Comparison of ENCODE assay signal across 11 mouse cellular contexts in genomic region chr11:117643240-117643639, GRCm38 (mm10). TPM values are rescaled to one million over a fixed set of nuclear protein-coding genes. Genes with fewer than 3 reads are reported as not detected.
A peak's percentile ranks its signal among the peaks of the same experiment; 100 is the strongest.
DNase-seq lines count a peak whose midpoint lies in the region; TF ChIP-seq lines count a peak whose summit lies in the region.
"Had no signal": no experiment of that assay in that cellular context is flagged by ENCODE, and none has a peak within 500 bp of the region (broad histone marks: within the 10 kb centered on the region; RNA-seq: fewer than 3 reads in every experiment).

No protein-coding gene starts in this region.

- H3K27me3 ChIP-seq in kidney, adult 2 months (replicated peaks; ENCODE audit: control insufficient read depth, insufficient read depth, low read length), result no peaks in the 10 kb centered on the region
- H3K27me3 ChIP-seq: CH12.LX; stomach, embryonic 15.5 days had no signal

- no peak for TF ChIP-seq CTCF in kidney, adult 2 months (conservative IDR thresholded peaks at IDR 0.05; ENCODE audit: insufficient read depth, insufficient read length, low read depth, low read length)

- no peak overlapping the region for H3K4me3 ChIP-seq in kidney, adult 2 months (ENCODE audit: insufficient read depth, low read depth, low read length)
- H3K4me3 ChIP-seq: stomach, embryonic 15.5 days had no signal

- H3K36me3 ChIP-seq in kidney, adult 2 months (ENCODE audit: control insufficient read depth, insufficient read depth, low read length), result no peaks in the 10 kb centered on the region
- H3K36me3 ChIP-seq: stomach, embryonic 15.5 days had no signal

- no peak for TF ChIP-seq POLR2A in kidney, adult 2 months (IDR thresholded peaks at IDR 0.05; ENCODE audit: low read depth, low read length)

- no peaks in the 10 kb centered on the region for H3K4me1 ChIP-seq in kidney, adult 2 months (ENCODE audit: control insufficient read depth, insufficient read depth, low read length)
- H3K4me1 ChIP-seq: stomach, embryonic 15.5 days had no signal

- DNase-seq in gastrocnemius, postnatal 25 days, result peak; percentile 16
- DNase-seq in gastrocnemius, postnatal 4 days (ENCODE audit: low spot score in 2 of 2), result no peak
- peak; percentile 24 for DNase-seq in kidney, postnatal 14 days
- DNase-seq in kidney, adult 2 months, result no peak
- peak; percentile 37 for DNase-seq in cerebellum, adult 8-10 months
- peak; percentile 42 for DNase-seq in fat pad, adult 2 months (ENCODE audit: extremely low read depth, low read depth, low spot score)
- DNase-seq in c-Kit-positive CD71-positive TER-119-positive erythroid progenitor cells, embryonic 14.5 days (ENCODE audit: low spot score), result no peak
- DNase-seq in right cerebral cortex, postnatal 4 days, result no peak
- DNase-seq: right cerebral cortex, postnatal 14 days had no signal

- WGBS in kidney, adult 2 months, result 61% methylated on average over 10 of the region's 10 CpGs

- no peak overlapping the region for H3K27ac ChIP-seq in kidney, adult 2 months (ENCODE audit: insufficient read depth, low read depth, low read length)
- H3K27ac ChIP-seq: stomach, embryonic 15.5 days had no signal

RNA-seq across cellular contexts. Expression of gene Tnrc6c, which starts 10.8 kb away (rescaled TPM):
- 10 to 100 TPM; 17.2 to 18.2 TPM for total RNA-seq in gastrocnemius, postnatal 25 days (2021)
- 10 to 100 TPM; 33.0 to 34.2 TPM for total RNA-seq in gastrocnemius, postnatal 4 days (2021)
- 14.9 and 16.8 TPM in 2 replicates for polyA plus RNA-seq in kidney, adult 2 months (2012; rRNA removed)

Comparison
In these comparisons a context has a peak if more than half of its experiments do, and no peak if none do; other contexts are left out.
1. DNase-seq: peak in gastrocnemius, postnatal 25 days (single experiment), kidney, postnatal 14 days (single experiment), cerebellum, adult 8-10 months (single experiment) and fat pad, adult 2 months (single experiment); none in gastrocnemius, postnatal 4 days (0 of 2), kidney, adult 2 months (single experiment), c-Kit-positive CD71-positive TER-119-positive erythroid progenitor cells, embryonic 14.5 days (single experiment) and right cerebral cortex, postnatal 4 days (single experiment).